Mouse (Mus musculus) effector memory CD4-positive, alpha-beta T cell, adult 5 months (primary cell): ENCODE data around the gene Bcl10. TPM values are rescaled to one million over a fixed set of nuclear protein-coding genes. Genes with fewer than 3 reads are reported as not detected.

Experiments used
- polyA plus RNA-seq: library from polyadenylated mRNA; unstranded; fragments of 100-300 nt; shearing (Covaris generic); gene quantifications from one replicate; pipeline ENCODE4 v1.2.1, GENCODE M21; 2017

Bcl10 gene
- polyA plus RNA-seq, result 204 TPM

DNA sequence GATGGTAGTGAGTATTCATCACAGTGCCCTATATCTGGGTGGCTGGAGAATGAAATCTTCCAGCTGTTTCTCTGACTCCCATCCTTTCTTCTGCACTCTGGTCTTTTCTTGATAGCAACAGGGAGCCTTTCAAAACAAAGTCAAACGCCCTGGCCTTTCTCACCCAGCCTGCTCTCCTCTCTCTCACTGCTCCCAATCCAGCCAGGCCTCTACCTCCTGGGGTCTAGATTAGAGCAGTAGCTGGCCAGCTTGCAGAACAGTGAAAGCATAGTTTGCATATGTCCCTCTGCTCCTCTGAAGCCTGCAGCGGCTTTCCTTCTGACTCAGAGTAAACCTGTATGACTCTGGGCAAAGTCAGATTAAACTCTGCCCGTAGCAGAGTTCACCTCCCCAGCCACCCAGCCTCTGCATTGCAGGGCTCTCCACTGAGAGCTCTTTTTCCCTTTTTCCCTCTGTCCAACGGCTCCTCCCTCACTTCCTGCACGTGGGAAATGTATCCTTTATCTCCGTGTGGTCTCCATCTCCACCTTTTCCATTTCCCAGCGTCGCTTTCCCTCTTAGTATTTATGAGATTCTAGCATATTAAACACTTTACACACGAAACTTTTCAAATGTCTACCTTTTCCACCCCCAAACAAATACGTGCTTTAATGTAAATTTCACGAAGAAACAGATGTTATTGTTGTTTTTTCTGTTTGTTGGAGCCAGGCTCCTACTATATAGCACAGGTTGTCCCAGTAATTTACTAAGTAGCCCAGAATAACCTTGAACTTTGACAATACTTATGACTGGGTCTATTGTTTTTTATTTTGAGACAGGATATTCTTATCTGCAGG, at the start of gene Bcl10:
Gene Bcl10 (plus strand): TSS at position 786 of the 836 bp plus-strand sequence.

DNA sequence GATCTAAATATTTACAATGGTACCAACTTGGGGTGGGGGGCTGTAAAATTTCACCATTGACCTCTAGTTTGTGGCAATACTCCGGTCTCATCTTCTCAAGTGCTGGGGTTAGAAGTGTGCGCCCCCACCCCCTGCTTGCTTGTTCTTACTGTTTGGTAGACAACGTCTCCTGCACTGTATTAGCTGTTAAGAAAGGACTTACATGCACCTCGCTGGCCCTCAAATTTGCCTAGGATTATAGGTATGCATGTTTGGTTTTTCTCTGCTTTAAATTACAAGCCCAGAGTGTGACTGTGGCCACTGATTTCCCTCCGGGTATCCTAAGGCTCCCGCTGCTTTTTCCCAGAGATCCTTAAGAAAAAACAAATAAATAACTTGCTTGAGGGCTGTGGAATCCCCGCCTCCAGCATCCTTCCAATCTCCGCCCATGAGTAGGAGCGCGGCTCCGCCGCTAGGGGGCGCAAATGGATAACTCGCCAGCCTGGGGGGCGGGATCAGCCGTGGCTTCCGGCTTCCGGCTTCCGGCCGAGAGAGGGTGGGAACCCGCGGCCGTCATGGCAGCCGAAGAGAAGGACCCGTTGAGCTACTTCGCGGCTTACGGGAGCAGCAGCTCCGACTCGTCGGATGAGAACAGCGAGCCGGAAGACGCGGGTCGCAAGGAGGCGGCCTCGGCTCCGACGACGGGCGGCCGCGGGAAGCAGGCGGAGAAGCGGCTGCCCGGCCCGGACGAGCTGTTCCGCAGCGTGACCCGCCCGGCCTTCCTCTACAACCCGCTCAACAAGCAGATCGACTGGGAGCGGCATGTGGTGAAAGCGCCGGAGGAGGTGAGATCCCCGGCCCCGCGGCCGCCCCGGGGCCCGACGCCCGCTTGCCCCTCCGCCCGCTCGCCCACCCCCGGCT, 15.2 kb downstream of the Bcl10 start, which contains the start of gene 2410004B18Rik:
Gene 2410004B18Rik (plus strand): TSS at position 510 of the 900 bp plus-strand sequence.

Other genes starting within 250 kb of the Bcl10 start
- gene Ddah1, start 164.1 kb upstream of the Bcl10 start, polyA plus RNA-seq, result not detected
- gene 2410004B18Rik, start 15.2 kb downstream of the Bcl10 start, polyA plus RNA-seq, result 71.2 TPM
- 0.32 TPM for gene Syde2, start 65.1 kb downstream of the Bcl10 start, polyA plus RNA-seq
- gene Wdr63, start 185.3 kb downstream of the Bcl10 start, polyA plus RNA-seq, result not detected
- gene Mcoln3, start 194.6 kb downstream of the Bcl10 start, polyA plus RNA-seq, result 1.5 TPM
- 19.1 TPM for gene Mcoln2, start 227.0 kb downstream of the Bcl10 start, polyA plus RNA-seq